Mouse (Mus musculus): ENCODE results near the gene Cacnb1.

- TF ChIP-seq CTCF (IDR thresholded peaks at IDR 0.05; ENCODE audit: low read depth) (peak; percentile 71), EP300 (IDR thresholded peaks at IDR 0.05; ENCODE audit: low read depth) (no peak)
Measured at GRCm38 (mm10) chr11:98018858-98019641, 3.8 kb downstream of the Cacnb1 start.

Data from liver, embryonic 14.5 days (tissue).